Mouse (Mus musculus): Measurements from ENCODE around the gene Trim63. TPM values are rescaled to one million over a fixed set of nuclear protein-coding genes. Genes with fewer than 3 reads are reported as not detected.
"Not testable (repeated sequence)": the region's sequence is repeated elsewhere in the genome, so short reads cannot be mapped to it uniquely, and the experiment has no call there.

The Trim63 gene
- polyA plus RNA-seq, 1 experiment from 2014 or later, result 0.40 TPM

DNA sequence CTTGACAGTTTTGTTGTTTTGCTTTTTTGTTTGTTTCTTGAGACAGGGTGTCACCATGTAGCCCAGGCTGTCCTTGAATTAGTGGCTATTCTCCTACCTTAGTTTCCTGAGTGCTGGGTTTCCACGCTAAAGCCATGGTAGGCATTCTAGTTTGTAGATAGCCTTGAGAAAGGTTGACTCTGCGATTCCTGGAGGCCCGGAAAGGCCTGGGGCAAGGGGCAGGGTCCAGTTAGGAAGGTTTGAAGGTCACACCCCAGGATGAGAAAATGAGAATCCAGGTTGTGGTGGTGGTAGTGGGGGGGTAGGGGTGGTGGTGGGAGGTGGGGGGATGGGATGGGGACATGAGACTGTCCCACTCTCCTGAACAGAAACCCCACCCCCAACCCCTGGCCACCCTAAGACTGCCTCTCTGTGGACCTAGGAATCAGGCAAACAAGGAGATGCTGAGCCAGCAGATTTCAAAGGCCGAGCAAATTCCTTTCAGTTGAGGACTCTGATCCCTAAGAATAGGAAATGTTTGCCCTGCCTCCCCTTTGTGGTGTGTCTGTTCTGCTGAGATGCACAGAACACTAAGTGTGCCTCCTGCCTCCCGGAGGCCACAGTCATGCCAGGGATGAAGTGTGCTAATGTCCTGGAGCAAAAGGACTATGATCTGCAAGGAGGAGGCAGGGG is 12.1 kb downstream of the Trim63 start:
- H3K27ac ChIP-seq, result no peak overlapping the region
- no peaks in the 10 kb centered on the region for H3K4me1 ChIP-seq
- WGBS, result 71% methylated on average over 5 of the region's 5 CpGs
- H3K4me2 ChIP-seq, result no peak overlapping the region
- ATAC-seq (replicated peaks), result no peak
- H3K9me3 ChIP-seq, result no peaks in the 10 kb centered on the region
- H3K27me3 ChIP-seq (replicated peaks), result no peaks in the 10 kb centered on the region
- H3K36me3 ChIP-seq (replicated peaks), result no peaks in the 10 kb centered on the region
- no peak overlapping the region for H3K9ac ChIP-seq
- no peak overlapping the region for H3K4me3 ChIP-seq

DNA sequence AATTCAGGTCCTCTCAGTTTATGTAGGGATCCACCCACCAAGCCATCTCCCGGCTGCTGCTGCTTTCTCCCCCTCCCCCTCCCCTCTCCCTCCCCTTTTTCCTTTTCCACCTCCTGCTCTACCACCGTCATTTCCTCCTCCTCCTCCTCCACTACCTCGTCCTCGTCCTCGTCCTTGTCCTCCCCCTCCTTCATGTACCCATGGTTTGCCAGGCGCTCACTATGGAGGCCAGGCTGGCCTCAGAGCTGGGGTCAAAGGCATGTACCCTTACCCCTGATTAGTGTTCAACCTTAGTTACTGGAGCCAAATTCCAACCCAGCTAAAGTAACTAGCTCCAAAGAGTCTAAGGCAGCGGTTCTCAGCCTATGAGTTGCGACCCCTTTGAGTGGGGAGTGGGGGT is 13.2 kb downstream of the Trim63 start:
- Histone ChIP-seq H3K9ac (no peak overlapping the region), H3K27ac (no peak overlapping the region)

DNA sequence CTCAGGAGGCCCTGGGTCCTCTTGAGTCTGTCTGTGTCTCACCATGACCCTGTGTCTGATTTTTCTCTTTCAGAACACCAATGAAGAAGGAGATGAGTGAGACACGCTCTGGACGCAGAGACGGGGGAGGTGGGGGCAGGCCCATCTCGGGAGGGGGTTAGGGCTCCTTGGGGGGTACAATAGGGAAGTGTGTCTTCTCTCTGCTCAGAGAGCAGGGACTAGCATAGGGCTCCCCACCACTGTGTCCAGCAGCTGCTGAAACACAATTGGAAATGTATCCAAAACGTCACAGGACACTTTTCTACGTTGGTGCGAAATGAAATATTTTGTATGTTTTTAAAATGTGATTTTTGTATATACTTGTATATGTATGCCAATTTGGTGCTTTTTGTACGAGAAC is 13.9 kb downstream of the Trim63 start:
- Histone ChIP-seq H3K4me3 (no peak overlapping the region), H3K36me3 (replicated peaks) (no peaks in the 10 kb centered on the region), H3K9ac (no peak overlapping the region), H3K4me2 (no peak overlapping the region), H3K27me3 (replicated peaks) (no peaks in the 10 kb centered on the region), H3K9me3 (no peaks in the 10 kb centered on the region), H3K27ac (no peak overlapping the region), H3K4me1 (no peaks in the 10 kb centered on the region)
- ATAC-seq (replicated peaks), result no peak
- 80% methylated on average over 8 of the region's 8 CpGs for WGBS

More for the DNA sequence above, 13.2 kb downstream of the Trim63 start:
- Histone ChIP-seq H3K9me3 (no peaks in the 10 kb centered on the region), H3K36me3 (replicated peaks) (no peaks in the 10 kb centered on the region), H3K4me1 (no peaks in the 10 kb centered on the region), H3K4me2 (no peak overlapping the region), H3K27me3 (replicated peaks) (no peaks in the 10 kb centered on the region), H3K4me3 (no peak overlapping the region)
- ATAC-seq (replicated peaks), result no peak
- WGBS, result 76% methylated on average over 8 of the region's 8 CpGs

DNA sequence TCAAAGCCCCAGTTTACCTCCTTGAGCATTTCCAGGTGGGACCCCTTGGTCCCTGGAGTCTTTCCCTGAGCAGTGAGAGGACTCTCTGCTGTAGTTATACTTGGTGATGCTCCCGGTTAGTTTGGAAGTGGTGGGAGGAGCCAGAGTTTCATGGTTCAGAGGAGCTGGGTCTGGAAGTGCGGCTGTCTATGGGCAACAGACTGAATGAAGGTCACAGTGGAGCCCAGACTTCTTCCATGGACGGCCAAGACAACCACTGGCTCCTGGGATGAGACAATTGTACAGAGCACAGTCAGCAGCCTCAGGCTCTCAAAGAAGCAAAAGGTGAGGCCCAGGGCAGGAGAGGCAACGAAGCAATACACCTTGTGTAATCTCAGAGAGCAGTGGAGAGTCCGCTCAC is 15.4 kb downstream of the Trim63 start:
- no peaks in the 10 kb centered on the region for H3K4me1 ChIP-seq
- H3K4me2 ChIP-seq, result no peak overlapping the region
- H3K9ac ChIP-seq, result no peak overlapping the region
- no peak overlapping the region for H3K27ac ChIP-seq
- no peaks in the 10 kb centered on the region for H3K36me3 ChIP-seq (replicated peaks)
- WGBS, result 55% methylated on average over 5 of the region's 5 CpGs
- no peak for ATAC-seq (replicated peaks)
- no peaks in the 10 kb centered on the region for H3K9me3 ChIP-seq
- no peak overlapping the region for H3K4me3 ChIP-seq
- no peaks in the 10 kb centered on the region for H3K27me3 ChIP-seq (replicated peaks)

DNA sequence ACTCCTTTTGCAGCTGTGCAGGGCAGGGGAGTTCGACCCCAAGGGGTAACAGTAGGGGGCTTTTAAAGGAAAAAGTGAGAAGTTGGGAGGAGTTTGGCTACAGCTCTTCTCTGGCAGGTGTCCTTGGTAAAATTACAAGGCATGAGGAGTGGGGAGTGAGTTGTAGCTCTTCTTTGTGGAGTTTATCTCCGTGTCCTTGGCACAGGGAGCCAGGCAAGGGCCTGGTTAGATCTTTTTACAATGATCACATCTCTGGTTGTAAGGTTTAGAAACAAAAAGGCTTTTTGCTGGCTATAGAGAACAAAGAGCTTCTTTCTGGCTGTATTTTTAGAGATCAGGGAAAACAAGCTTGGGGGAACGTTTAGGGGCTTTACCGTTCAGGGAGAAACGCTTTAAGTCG is 26.3 kb downstream of the Trim63 start:
- not testable (repeated sequence) for H3K4me1 ChIP-seq; H3K4me2 ChIP-seq; H3K27ac ChIP-seq; H3K9me3 ChIP-seq; H3K4me3 ChIP-seq; H3K9ac ChIP-seq; H3K36me3 ChIP-seq (replicated peaks); ATAC-seq (replicated peaks)
- H3K27me3 ChIP-seq (replicated peaks), result peaks cover 41% of the 10 kb centered on the region
- 61% methylated on average over 6 of the region's 6 CpGs for WGBS

DNA sequence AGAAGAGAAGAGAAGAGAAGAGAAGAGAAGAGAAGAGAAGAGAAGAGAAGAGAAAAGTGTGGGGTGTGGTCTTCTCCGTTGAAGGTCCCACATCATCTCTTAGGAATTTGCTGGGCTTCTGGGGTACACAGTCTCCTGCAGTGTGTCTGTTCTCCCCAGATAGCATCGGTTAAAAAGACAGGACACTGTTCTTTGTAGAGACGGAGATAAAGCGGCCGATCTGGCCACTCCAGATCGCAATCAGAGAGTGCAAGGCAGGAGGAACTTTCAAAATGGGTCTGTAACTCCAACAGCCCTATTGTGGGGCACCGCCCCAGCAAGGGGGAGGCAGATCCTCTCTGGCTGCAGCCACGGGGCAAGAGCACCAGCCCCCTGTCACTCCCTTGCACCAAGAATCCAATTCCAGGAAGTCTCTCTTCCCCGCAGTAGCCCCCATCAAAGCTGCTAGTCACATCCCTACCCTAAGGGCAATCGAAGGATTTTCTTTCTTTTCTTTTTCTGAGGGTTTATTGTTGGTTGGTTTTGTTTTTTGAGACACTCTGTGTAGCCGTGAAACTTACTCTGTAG is 27.4 kb downstream of the Trim63 start:
- Histone ChIP-seq H3K4me1 (peaks cover 8% of the 10 kb centered on the region), H3K27me3 (replicated peaks) (peaks cover 45% of the 10 kb centered on the region), H3K4me2 (no peak overlapping the region), H3K36me3 (replicated peaks) (no peaks in the 10 kb centered on the region), H3K4me3 (no peak overlapping the region), H3K9ac (no peak overlapping the region), H3K27ac (no peak overlapping the region), H3K9me3 (no peaks in the 10 kb centered on the region)
- WGBS, result 38% methylated on average over 11 of the region's 11 CpGs
- no peak for ATAC-seq (replicated peaks)

DNA sequence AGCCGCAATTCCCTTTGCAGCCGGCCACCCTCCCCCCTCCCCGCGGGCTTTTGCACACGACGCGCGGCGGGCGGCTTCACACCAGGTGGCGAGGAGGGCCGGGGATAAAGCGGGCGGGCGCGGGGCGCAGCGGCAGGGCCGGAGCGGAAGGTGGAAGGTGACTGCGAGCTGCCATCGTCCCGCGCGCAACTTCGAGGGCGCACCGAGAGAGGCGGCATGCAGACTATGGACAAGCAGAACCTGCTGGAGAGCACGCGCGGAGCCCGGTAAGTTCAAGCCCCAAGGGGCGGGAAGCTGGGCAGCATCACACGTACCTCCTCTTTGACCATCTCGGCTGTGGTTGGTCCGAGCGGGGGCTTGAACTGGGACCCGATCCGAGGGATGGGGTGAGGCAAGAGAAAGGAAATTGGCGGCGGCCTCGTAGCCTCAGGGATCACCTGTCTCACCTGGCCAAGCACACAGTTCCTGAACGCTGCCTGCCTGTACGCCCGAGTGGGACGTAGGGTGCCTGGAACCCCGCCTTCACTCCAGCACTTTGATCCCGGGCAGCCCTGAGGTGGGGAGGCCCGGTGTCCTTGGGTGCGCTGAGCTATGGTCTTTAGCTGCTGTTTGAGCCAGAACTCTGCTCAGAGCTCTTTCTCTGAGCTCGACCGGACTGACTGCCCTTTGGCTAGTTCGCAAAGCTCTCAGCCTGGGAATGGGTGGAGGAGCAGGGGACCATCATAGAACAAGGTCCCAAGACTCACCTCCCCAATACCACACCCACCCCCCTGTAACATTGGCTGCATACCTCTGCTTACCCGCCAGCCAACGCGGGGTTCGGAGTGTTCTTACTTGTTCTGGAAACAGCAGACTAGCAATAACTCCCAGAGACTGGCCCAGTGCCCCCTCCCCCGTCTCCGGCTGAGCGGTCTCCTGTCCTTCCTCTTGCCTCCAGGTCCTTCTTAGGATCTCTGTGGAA is 28.4 kb downstream of the Trim63 start, which contains the start of gene Slc30a2:
Slc30a2 (plus strand) TSS at position 111 of the 961 bp plus-strand sequence.
- no peak for ATAC-seq (replicated peaks)
- Histone ChIP-seq H3K9ac (no peak within 1 kb of the TSS), H3K4me1 (peaks cover 8% of the 10 kb centered on the region), H3K4me2 (peak within 1 kb of the TSS; percentile 41), H3K27me3 (replicated peaks) (peaks cover 45% of the 10 kb centered on the region), H3K36me3 (replicated peaks) (no peaks in the 10 kb centered on the region), H3K4me3 (peak within 1 kb of the TSS; percentile 22), H3K27ac (no peak within 1 kb of the TSS), H3K9me3 (no peaks in the 10 kb centered on the region)
- 2% methylated on average over 61 of the region's 61 CpGs for WGBS

DNA sequence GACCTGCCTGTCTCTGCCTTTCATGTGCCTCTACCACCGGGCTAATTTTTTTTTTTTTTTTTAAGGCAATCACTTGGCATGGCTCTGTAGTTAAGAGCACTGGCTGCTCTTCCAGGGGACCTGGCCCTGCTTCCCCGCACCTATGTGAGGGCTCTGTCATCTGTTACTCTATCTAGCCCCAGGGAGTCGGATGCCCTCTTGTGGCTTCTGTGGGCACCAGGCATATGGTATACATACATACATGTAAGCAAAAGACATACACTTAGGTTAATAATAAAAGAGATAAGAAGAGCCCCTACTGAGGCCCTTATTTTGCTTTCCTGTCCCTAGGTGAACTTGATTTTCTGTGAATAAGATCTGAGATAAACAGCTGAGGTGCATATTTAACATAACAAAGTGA is 29.7 kb downstream of the Trim63 start:
- WGBS, result 46% methylated on average over 3 of the region's 3 CpGs

DNA sequence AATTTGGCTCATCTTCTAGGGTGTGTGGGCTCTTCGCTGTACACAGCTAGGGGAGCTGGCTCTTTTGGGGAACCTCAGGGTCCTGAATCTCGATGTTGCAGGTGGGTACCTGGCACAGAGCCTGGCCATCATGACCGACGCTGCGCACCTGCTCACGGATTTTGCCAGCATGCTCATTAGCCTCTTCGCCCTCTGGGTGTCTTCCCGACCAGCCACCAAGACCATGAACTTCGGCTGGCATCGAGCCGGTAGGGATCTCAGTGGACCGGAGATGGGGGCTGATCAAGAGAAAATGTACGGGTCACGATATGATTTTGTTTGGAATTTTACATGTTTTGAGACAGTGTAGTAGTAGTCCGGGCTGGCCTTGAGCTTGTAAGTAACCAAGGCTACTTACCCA is 30.9 kb downstream of the Trim63 start:
- Histone ChIP-seq H3K4me2 (no peak overlapping the region), H3K36me3 (replicated peaks) (no peaks in the 10 kb centered on the region), H3K4me3 (no peak overlapping the region), H3K27me3 (replicated peaks) (peaks cover 42% of the 10 kb centered on the region), H3K4me1 (peaks cover 8% of the 10 kb centered on the region), H3K9ac (no peak overlapping the region), H3K9me3 (no peaks in the 10 kb centered on the region), H3K27ac (no peak overlapping the region)
- no peak for ATAC-seq (replicated peaks)
- 89% methylated on average over 15 of the region's 15 CpGs for WGBS

More for the DNA sequence above, 29.7 kb downstream of the Trim63 start:
- Histone ChIP-seq H3K27ac (no peak overlapping the region), H3K36me3 (replicated peaks) (no peaks in the 10 kb centered on the region), H3K9ac (no peak overlapping the region), H3K4me1 (peaks cover 8% of the 10 kb centered on the region), H3K4me3 (no peak overlapping the region), H3K27me3 (replicated peaks) (peaks cover 45% of the 10 kb centered on the region), H3K9me3 (no peaks in the 10 kb centered on the region), H3K4me2 (no peak overlapping the region)
- ATAC-seq (replicated peaks), result no peak

DNA sequence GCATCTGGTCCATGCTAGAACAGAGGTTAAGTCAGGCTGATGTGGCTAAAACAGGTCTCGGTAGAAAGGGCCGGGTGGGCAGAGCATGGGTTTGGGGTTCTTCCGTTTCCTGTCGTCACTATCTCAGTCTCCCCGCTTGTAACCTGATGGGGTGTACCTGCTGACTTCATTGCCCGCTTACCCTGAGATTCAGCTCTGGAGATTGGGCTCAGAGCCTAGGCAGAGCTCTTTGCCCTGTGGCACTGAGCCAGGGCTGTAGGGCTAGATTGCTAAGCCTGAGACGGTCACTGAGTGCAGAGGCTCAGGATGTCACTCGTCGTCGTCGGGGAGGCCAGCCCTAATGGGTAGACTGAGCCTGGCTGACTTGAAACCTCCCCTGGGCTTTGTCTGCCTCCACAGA is 33.2 kb downstream of the Trim63 start:
- no peaks in the 10 kb centered on the region for H3K36me3 ChIP-seq (replicated peaks)
- no peak overlapping the region for H3K4me2 ChIP-seq
- no peak overlapping the region for H3K27ac ChIP-seq

DNA sequence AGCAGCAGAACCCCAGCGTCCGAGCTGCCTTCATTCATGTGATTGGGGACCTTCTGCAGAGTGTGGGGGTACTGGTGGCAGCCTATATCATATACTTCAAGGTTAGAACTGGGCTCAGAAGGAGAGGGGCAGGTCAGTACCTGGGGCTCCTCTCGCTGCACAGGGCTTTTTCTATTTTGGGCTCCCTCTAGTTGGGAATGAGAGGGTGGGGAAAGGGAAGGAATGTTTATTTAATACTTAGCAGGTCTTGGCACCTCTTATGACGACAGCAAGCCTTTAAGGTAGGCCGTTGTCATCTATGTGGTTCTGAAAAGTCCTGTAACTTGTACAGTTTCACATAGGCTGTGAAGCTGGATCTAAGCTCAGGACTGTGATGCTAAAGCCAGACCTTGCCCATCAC is 33.6 kb downstream of the Trim63 start:
- no peaks in the 10 kb centered on the region for H3K9me3 ChIP-seq
- no peak overlapping the region for H3K27ac ChIP-seq
- H3K4me1 ChIP-seq, result no peaks in the 10 kb centered on the region
- WGBS, result 89% methylated on average over 5 of the region's 5 CpGs
- no peak for ATAC-seq (replicated peaks)
- H3K4me3 ChIP-seq, result no peak overlapping the region
- no peaks in the 10 kb centered on the region for H3K36me3 ChIP-seq (replicated peaks)
- no peak overlapping the region for H3K4me2 ChIP-seq
- H3K9ac ChIP-seq, result no peak overlapping the region
- peaks cover 21% of the 10 kb centered on the region for H3K27me3 ChIP-seq (replicated peaks)

More for the DNA sequence above, 33.2 kb downstream of the Trim63 start:
- Histone ChIP-seq H3K9ac (no peak overlapping the region), H3K9me3 (no peaks in the 10 kb centered on the region), H3K4me1 (peaks cover 4% of the 10 kb centered on the region), H3K4me3 (no peak overlapping the region), H3K27me3 (replicated peaks) (peaks cover 25% of the 10 kb centered on the region)
- WGBS, result 75% methylated on average over 11 of the region's 11 CpGs
- ATAC-seq (replicated peaks), result no peak

DNA sequence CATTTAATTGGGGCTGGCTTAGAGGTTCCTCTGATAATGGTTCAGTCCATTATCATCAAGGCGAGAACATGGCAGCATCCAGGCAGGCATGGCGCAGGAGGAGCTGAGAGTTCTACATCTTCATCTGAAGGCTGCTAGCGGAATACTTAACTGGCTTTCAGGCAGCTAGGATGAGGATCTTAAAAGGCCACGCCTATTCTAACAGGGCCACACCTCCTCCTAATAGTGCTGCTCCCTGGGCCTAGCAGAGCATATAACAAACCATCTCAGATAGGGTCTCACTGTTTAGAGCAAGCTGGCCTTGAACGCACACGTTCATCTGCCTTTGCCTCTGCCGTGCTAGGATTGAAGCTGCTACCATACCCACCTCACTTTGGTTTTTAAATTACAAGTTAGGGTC is 34.9 kb downstream of the Trim63 start:
- ATAC-seq (replicated peaks), result no peak
- WGBS, result 87% methylated on average over 7 of the region's 7 CpGs
- no peaks in the 10 kb centered on the region for H3K36me3 ChIP-seq (replicated peaks)

More for the DNA sequence above, 34.9 kb downstream of the Trim63 start:
- H3K9ac ChIP-seq, result no peak overlapping the region
- H3K4me2 ChIP-seq, result no peak overlapping the region
- no peak overlapping the region for H3K4me3 ChIP-seq
- H3K4me1 ChIP-seq, result no peaks in the 10 kb centered on the region
- H3K27ac ChIP-seq, result no peak overlapping the region
- H3K27me3 ChIP-seq (replicated peaks), result peaks cover 11% of the 10 kb centered on the region; the same call in 1 of the 2 replicates
- H3K9me3 ChIP-seq, result no peaks in the 10 kb centered on the region
